Mouse (Mus musculus) hindbrain, embryonic 14.5 days (tissue): Measurements from ENCODE around the gene Npnt. TPM values are rescaled to one million over a fixed set of nuclear protein-coding genes. Genes with fewer than 3 reads are reported as not detected.

Source experiments
- ATAC-seq: fragments of 200-750 bp; cut with Nextera tagmentation; 2 replicates; pipeline ENCODE4 v1.8.0; 2017; ENCODE audit warnings: moderate number of reproducible peaks, mild to moderate bottlenecking, moderate TSS enrichment, moderate library complexity; ENCODE audit not compliant: low FRiP score
- DNase-seq: peaks from one replicate; pipeline ENCODE4 v3.0.0-alpha.2; 2015; ENCODE audit warnings: low spot score
- H3K27ac ChIP-seq: fragments of 300-500 bp; sonication (generic); 2 replicates; pipeline ENCODE4 v1.5.1; 2014; ENCODE audit warnings: mild to moderate bottlenecking, moderate library complexity
- H3K27me3 ChIP-seq: fragments of 300-500 bp; sonication (generic); 2 replicates; pipeline ENCODE4 v1.6.1; 2014; ENCODE audit warnings: mild to moderate bottlenecking, low read length, mixed read lengths; ENCODE audit not compliant: control insufficient read depth, insufficient read depth
- H3K36me3 ChIP-seq: fragments of 300-500 bp; sonication (generic); replicated peaks from 2 replicates; pipeline ENCODE4 v1.6.1; 2014; ENCODE audit not compliant: control insufficient read depth, insufficient read depth
- H3K4me1 ChIP-seq: fragments of 300-500 bp; sonication (generic); replicated peaks from 2 replicates; pipeline ENCODE4 v1.6.1; 2014; ENCODE audit warnings: antibody characterized with exemption, low read length, mixed read lengths; ENCODE audit not compliant: control insufficient read depth, insufficient read depth
- H3K4me2 ChIP-seq: fragments of 300-500 bp; sonication (generic); replicated peaks from 2 replicates; pipeline ENCODE4 v1.6.1; 2014; ENCODE audit warnings: mild to moderate bottlenecking, moderate library complexity
- H3K4me3 ChIP-seq: fragments of 300-500 bp; sonication (generic); replicated peaks from 2 replicates; pipeline ENCODE4 v1.5.1; 2014; ENCODE audit warnings: mild to moderate bottlenecking, low read length
- H3K9ac ChIP-seq: fragments of 300-500 bp; sonication (generic); 2 replicates; pipeline ENCODE4 v1.6.1; 2014
- H3K9me3 ChIP-seq: fragments of 300-500 bp; sonication (generic); 2 replicates; pipeline ENCODE4 v1.6.1; 2016; ENCODE audit warnings: low read length; ENCODE audit not compliant: control insufficient read depth
- WGBS: fragments of 180-500 bp; shearing (Covaris S2); extraction: QIAGEN DNeasy Blood & Tissue Kit; methylation state at CpG from one replicate; pipeline ENCODE4 v1.1.7; 2014; 5-methylcytosine and 5-hydroxymethylcytosine counted together
- polyA plus RNA-seq: library from polyadenylated mRNA; unstranded; fragments of >200 nt; fragmentation: Nextera tagmentation; extraction: Ambion mirVana; gene quantifications from 2 replicates; pipeline ENCODE4 v1.2.1, GENCODE M21; 2014

Npnt gene
- polyA plus RNA-seq, 1 experiment from 2014 or later = 32.7 TPM

GRCm38 (mm10) chr3:132856651-132857050, 93.4 kb downstream of the Npnt start:
- Histone ChIP-seq H3K27ac (no peak overlapping the region), H3K4me2 (no peak overlapping the region), H3K4me3 (no peak overlapping the region), H3K27me3 (no peaks in the 10 kb centered on the region), H3K4me1 (no peaks in the 10 kb centered on the region), H3K36me3 (no peaks in the 10 kb centered on the region), H3K9ac (no peak overlapping the region), H3K9me3 (no peaks in the 10 kb centered on the region)
- WGBS = 75% methylated on average over 6 of the region's 6 CpGs
- no peak for ATAC-seq
- DNase-seq = no peak

GRCm38 (mm10) chr3:132855458-132856212, 94.5 kb downstream of the Npnt start:
- ATAC-seq = no peak
- no peak for DNase-seq
- no peaks in the 10 kb centered on the region for H3K27me3 ChIP-seq
- H3K36me3 ChIP-seq = no peaks in the 10 kb centered on the region
- no peak overlapping the region for H3K9ac ChIP-seq
- no peaks in the 10 kb centered on the region for H3K9me3 ChIP-seq
- WGBS = 66% methylated on average over 9 of the region's 9 CpGs
- H3K27ac ChIP-seq = no peak overlapping the region
- no peak overlapping the region for H3K4me2 ChIP-seq
- no peak overlapping the region for H3K4me3 ChIP-seq
- no peaks in the 10 kb centered on the region for H3K4me1 ChIP-seq

GRCm38 (mm10) chr3:132854271-132854670, 95.8 kb downstream of the Npnt start:
- no peak for ATAC-seq
- Histone ChIP-seq H3K4me2 (no peak overlapping the region), H3K4me1 (no peaks in the 10 kb centered on the region), H3K27me3 (no peaks in the 10 kb centered on the region), H3K27ac (no peak overlapping the region), H3K9me3 (no peaks in the 10 kb centered on the region), H3K9ac (no peak overlapping the region), H3K4me3 (no peak overlapping the region), H3K36me3 (no peaks in the 10 kb centered on the region)
- no peak for DNase-seq
- WGBS = 77% methylated on average over 9 of the region's 9 CpGs

- no peak overlapping the region for H3K4me2 ChIP-seq
- H3K27me3 ChIP-seq = no peaks in the 10 kb centered on the region
- no peak for DNase-seq
- no peak overlapping the region for H3K4me3 ChIP-seq
- H3K9ac ChIP-seq = no peak overlapping the region
- WGBS = 72% methylated on average over 28 of the region's 28 CpGs
- H3K4me1 ChIP-seq = no peaks in the 10 kb centered on the region
- H3K9me3 ChIP-seq = no peaks in the 10 kb centered on the region
- ATAC-seq = peak; percentile 36; the same call in 1 of the 2 replicates
- no peak overlapping the region for H3K27ac ChIP-seq
- H3K36me3 ChIP-seq = no peaks in the 10 kb centered on the region
Measured at GRCm38 (mm10) chr3:132851841-132852728, 98.0 kb downstream of the Npnt start.

- no peaks in the 10 kb centered on the region for H3K9me3 ChIP-seq
- no peak overlapping the region for H3K4me3 ChIP-seq
- no peak for ATAC-seq
- 63% methylated on average over 1 of the region's 1 CpGs for WGBS
- H3K4me2 ChIP-seq = no peak overlapping the region
- no peaks in the 10 kb centered on the region for H3K36me3 ChIP-seq
- H3K27me3 ChIP-seq = no peaks in the 10 kb centered on the region
- H3K9ac ChIP-seq = no peak overlapping the region
- no peak for DNase-seq
- no peaks in the 10 kb centered on the region for H3K4me1 ChIP-seq
- no peak overlapping the region for H3K27ac ChIP-seq
Measured at GRCm38 (mm10) chr3:132851417-132851816, 98.7 kb downstream of the Npnt start.

GRCm38 (mm10) chr3:132850431-132850830, 99.7 kb downstream of the Npnt start:
- H3K4me2 ChIP-seq = no peak overlapping the region
- H3K4me3 ChIP-seq = no peak overlapping the region
- no peaks in the 10 kb centered on the region for H3K9me3 ChIP-seq
- no peaks in the 10 kb centered on the region for H3K27me3 ChIP-seq
- 87% methylated on average over 2 of the region's 2 CpGs for WGBS
- DNase-seq (no peak), ATAC-seq (no peak)
- no peaks in the 10 kb centered on the region for H3K36me3 ChIP-seq
- H3K4me1 ChIP-seq = no peaks in the 10 kb centered on the region
- H3K27ac ChIP-seq = no peak overlapping the region
- no peak overlapping the region for H3K9ac ChIP-seq

GRCm38 (mm10) chr3:132849669-132850068, 100.4 kb downstream of the Npnt start:
- Histone ChIP-seq H3K27ac (no peak overlapping the region), H3K27me3 (no peaks in the 10 kb centered on the region), H3K9ac (no peak overlapping the region), H3K4me1 (no peaks in the 10 kb centered on the region), H3K4me3 (no peak overlapping the region), H3K36me3 (no peaks in the 10 kb centered on the region), H3K4me2 (no peak overlapping the region), H3K9me3 (no peaks in the 10 kb centered on the region)
- ATAC-seq (no peak), DNase-seq (no peak)
- 75% methylated on average over 7 of the region's 7 CpGs for WGBS

GRCm38 (mm10) chr3:132842676-132843075, 107.4 kb downstream of the Npnt start:
- H3K9me3 ChIP-seq = no peaks in the 10 kb centered on the region
- H3K27ac ChIP-seq = no peak overlapping the region
- ATAC-seq = no peak
- no peak overlapping the region for H3K4me3 ChIP-seq
- no peaks in the 10 kb centered on the region for H3K4me1 ChIP-seq
- WGBS = 98% methylated on average over 6 of the region's 6 CpGs
- H3K36me3 ChIP-seq = peaks cover 33% of the 10 kb centered on the region
- no peak overlapping the region for H3K9ac ChIP-seq
- H3K4me2 ChIP-seq = no peak overlapping the region
- DNase-seq = no peak
- no peaks in the 10 kb centered on the region for H3K27me3 ChIP-seq

GRCm38 (mm10) chr3:132839516-132839915, 110.6 kb downstream of the Npnt start:
- no peak overlapping the region for H3K4me2 ChIP-seq
- DNase-seq = no peak
- H3K9ac ChIP-seq = no peak overlapping the region
- H3K4me3 ChIP-seq = no peak overlapping the region
- WGBS = 83% methylated on average over 8 of the region's 8 CpGs
- H3K9me3 ChIP-seq = no peaks in the 10 kb centered on the region
- peaks cover 39% of the 10 kb centered on the region for H3K36me3 ChIP-seq
- H3K27me3 ChIP-seq = no peaks in the 10 kb centered on the region
- H3K4me1 ChIP-seq = no peaks in the 10 kb centered on the region
- H3K27ac ChIP-seq = no peak overlapping the region
- ATAC-seq = no peak
